Mouse (Mus musculus): Measurements from ENCODE around the gene Ssbp3. TPM values are rescaled to one million over a fixed set of nuclear protein-coding genes. Genes with fewer than 3 reads are reported as not detected.

Ssbp3 gene
- total RNA-seq, 1 experiment: 42.6 TPM

- DNase-seq (ENCODE audit: low read depth, low spot score): no peak
- Histone ChIP-seq H3K9ac (ENCODE audit: insufficient read depth, low read depth, low read length, poor library complexity, severe bottlenecking) (no peak overlapping the region), H3K4me1 (ENCODE audit: control insufficient read depth in 2 of 2, insufficient read depth in 2 of 2, low read length in 2 of 2, poor library complexity in 1 of 2) (peaks cover 0 to 2% of the 10 kb centered on the region in 2 experiments; a peak in 1 of 4 replicates), H3K36me3 (ENCODE audit: control insufficient read depth, insufficient read depth, low read length, poor library complexity, severe bottlenecking) (peaks cover 3% of the 10 kb centered on the region; the same call in 1 of the 2 replicates), H3K27ac (ENCODE audit: insufficient read depth, low read depth, low read length, poor library complexity, severe bottlenecking) (no peak overlapping the region), H3K4me3 (ENCODE audit: insufficient read depth in 1 of 2, low read depth in 1 of 2, low read length in 2 of 2, poor library complexity in 1 of 2, severe bottlenecking in 1 of 2) (no peak overlapping the region), H3K9me3 (ENCODE audit: control insufficient read depth, insufficient read depth, low read depth, low read length) (no peaks in the 10 kb centered on the region)
- in situ Hi-C loops (cut with MboI; ENCODE audit: low sequenced_read_pairs in 2 of 2, unreplicated experiment in 2 of 2): no loop called here
- TF ChIP-seq CHD2 (IDR thresholded peaks at IDR 0.05; ENCODE audit: low read depth, low read length): no peak
Measured at GRCm38 (mm10) chr4:107006229-107006628, 95.7 kb downstream of the Ssbp3 start.

- in situ Hi-C loops (cut with MboI; ENCODE audit: low sequenced_read_pairs in 2 of 2, unreplicated experiment in 2 of 2): no loop called here
- no peak for TF ChIP-seq ZC3H11A (IDR thresholded peaks at IDR 0.05; ENCODE audit: borderline replicate concordance, low read depth, low read length)
- no peak for TF ChIP-seq HCFC1 (IDR thresholded peaks at IDR 0.05; ENCODE audit: borderline replicate concordance, insufficient read depth, low read length)
- no peak for TF ChIP-seq CHD2 (IDR thresholded peaks at IDR 0.05; ENCODE audit: low read depth, low read length)
- no peak for TF ChIP-seq ZNF384 (IDR thresholded peaks at IDR 0.05; ENCODE audit: low read depth, low read length)
- TF ChIP-seq MAFK (IDR thresholded peaks at IDR 0.05; ENCODE audit: insufficient read depth, low read depth, low read length): no peak
- H3K36me3 ChIP-seq (ENCODE audit: control insufficient read depth, insufficient read depth, low read length, poor library complexity, severe bottlenecking): peaks cover 3% of the 10 kb centered on the region; the same call in 1 of the 2 replicates
- H3K9me3 ChIP-seq (ENCODE audit: control insufficient read depth, insufficient read depth, low read depth, low read length): no peaks in the 10 kb centered on the region
- H3K27ac ChIP-seq (ENCODE audit: insufficient read depth, low read depth, low read length, poor library complexity, severe bottlenecking): no peak overlapping the region
- DNase-seq (ENCODE audit: low read depth, low spot score): no peak
- no peak overlapping the region for H3K9ac ChIP-seq (ENCODE audit: insufficient read depth, low read depth, low read length, poor library complexity, severe bottlenecking)
- H3K4me3 ChIP-seq (ENCODE audit: insufficient read depth in 1 of 2, low read depth in 1 of 2, low read length in 2 of 2, poor library complexity in 1 of 2, severe bottlenecking in 1 of 2): no peak overlapping the region
- H3K4me1 ChIP-seq (ENCODE audit: control insufficient read depth in 2 of 2, insufficient read depth in 2 of 2, low read length in 2 of 2, poor library complexity in 1 of 2): peaks cover 0 to 2% of the 10 kb centered on the region in 2 experiments; a peak in 1 of 4 replicates
Measured at GRCm38 (mm10) chr4:107006807-107007206, 96.3 kb downstream of the Ssbp3 start.

- no peak for DNase-seq (ENCODE audit: low read depth, low spot score)
- Histone ChIP-seq H3K27ac (ENCODE audit: insufficient read depth, low read depth, low read length, poor library complexity, severe bottlenecking) (no peak overlapping the region), H3K36me3 (ENCODE audit: control insufficient read depth, insufficient read depth, low read length, poor library complexity, severe bottlenecking) (peaks cover 3% of the 10 kb centered on the region; the same call in 1 of the 2 replicates), H3K9ac (ENCODE audit: insufficient read depth, low read depth, low read length, poor library complexity, severe bottlenecking) (no peak overlapping the region), H3K4me3 (ENCODE audit: insufficient read depth in 1 of 2, low read depth in 1 of 2, low read length in 2 of 2, poor library complexity in 1 of 2, severe bottlenecking in 1 of 2) (no peak overlapping the region), H3K4me1 (ENCODE audit: control insufficient read depth in 2 of 2, insufficient read depth in 2 of 2, low read length in 2 of 2, poor library complexity in 1 of 2) (no peaks in the 10 kb centered on the region), H3K9me3 (ENCODE audit: control insufficient read depth, insufficient read depth, low read depth, low read length) (no peaks in the 10 kb centered on the region)
- in situ Hi-C loops (cut with MboI; ENCODE audit: low sequenced_read_pairs in 2 of 2, unreplicated experiment in 2 of 2): no loop called here
- TF ChIP-seq MAFK (IDR thresholded peaks at IDR 0.05; ENCODE audit: insufficient read depth, low read depth, low read length) (no peak), HCFC1 (IDR thresholded peaks at IDR 0.05; ENCODE audit: borderline replicate concordance, insufficient read depth, low read length) (no peak), ZNF384 (IDR thresholded peaks at IDR 0.05; ENCODE audit: low read depth, low read length) (no peak), ZC3H11A (IDR thresholded peaks at IDR 0.05; ENCODE audit: borderline replicate concordance, low read depth, low read length) (no peak), CHD2 (IDR thresholded peaks at IDR 0.05; ENCODE audit: low read depth, low read length) (no peak)
Measured at GRCm38 (mm10) chr4:107007359-107007758, 96.9 kb downstream of the Ssbp3 start.

- Histone ChIP-seq H3K36me3 (ENCODE audit: control insufficient read depth, insufficient read depth, low read length, poor library complexity, severe bottlenecking) (peaks cover 3% of the 10 kb centered on the region; the same call in 1 of the 2 replicates), H3K4me1 (ENCODE audit: control insufficient read depth in 2 of 2, insufficient read depth in 2 of 2, low read length in 2 of 2, poor library complexity in 1 of 2) (no peaks in the 10 kb centered on the region), H3K4me3 (ENCODE audit: insufficient read depth in 1 of 2, low read depth in 1 of 2, low read length in 2 of 2, poor library complexity in 1 of 2, severe bottlenecking in 1 of 2) (no peak overlapping the region), H3K9ac (ENCODE audit: insufficient read depth, low read depth, low read length, poor library complexity, severe bottlenecking) (no peak overlapping the region), H3K27ac (ENCODE audit: insufficient read depth, low read depth, low read length, poor library complexity, severe bottlenecking) (no peak overlapping the region), H3K9me3 (ENCODE audit: control insufficient read depth, insufficient read depth, low read depth, low read length) (no peaks in the 10 kb centered on the region)
- in situ Hi-C loops (cut with MboI; ENCODE audit: low sequenced_read_pairs in 2 of 2, unreplicated experiment in 2 of 2): no loop called here
- TF ChIP-seq CHD2 (IDR thresholded peaks at IDR 0.05; ENCODE audit: low read depth, low read length): no peak
- no peak for TF ChIP-seq MAFK (IDR thresholded peaks at IDR 0.05; ENCODE audit: insufficient read depth, low read depth, low read length)
- TF ChIP-seq ZNF384 (IDR thresholded peaks at IDR 0.05; ENCODE audit: low read depth, low read length): no peak
- no peak for TF ChIP-seq HCFC1 (IDR thresholded peaks at IDR 0.05; ENCODE audit: borderline replicate concordance, insufficient read depth, low read length)
- TF ChIP-seq ZC3H11A (IDR thresholded peaks at IDR 0.05; ENCODE audit: borderline replicate concordance, low read depth, low read length): no peak
- DNase-seq (ENCODE audit: low read depth, low spot score): no peak
Measured at GRCm38 (mm10) chr4:107008161-107008560, 97.7 kb downstream of the Ssbp3 start.

- H3K36me3 ChIP-seq (ENCODE audit: control insufficient read depth, insufficient read depth, low read length, poor library complexity, severe bottlenecking): peaks cover 3% of the 10 kb centered on the region; the same call in 1 of the 2 replicates
- in situ Hi-C loops (cut with MboI; ENCODE audit: low sequenced_read_pairs in 2 of 2, unreplicated experiment in 2 of 2): no loop called here
- H3K4me3 ChIP-seq (ENCODE audit: insufficient read depth in 1 of 2, low read depth in 1 of 2, low read length in 2 of 2, poor library complexity in 1 of 2, severe bottlenecking in 1 of 2): no peak overlapping the region
Measured at GRCm38 (mm10) chr4:107009548-107009947, 99.0 kb downstream of the Ssbp3 start.

More at GRCm38 (mm10) chr4:107009548-107009947, 99.0 kb downstream of the Ssbp3 start:
- H3K27ac ChIP-seq (ENCODE audit: insufficient read depth, low read depth, low read length, poor library complexity, severe bottlenecking): no peak overlapping the region
- H3K4me1 ChIP-seq (ENCODE audit: control insufficient read depth in 2 of 2, insufficient read depth in 2 of 2, low read length in 2 of 2, poor library complexity in 1 of 2): no peaks in the 10 kb centered on the region
- TF ChIP-seq MAFK (IDR thresholded peaks at IDR 0.05; ENCODE audit: insufficient read depth, low read depth, low read length): no peak
- no peak for TF ChIP-seq HCFC1 (IDR thresholded peaks at IDR 0.05; ENCODE audit: borderline replicate concordance, insufficient read depth, low read length)
- no peaks in the 10 kb centered on the region for H3K9me3 ChIP-seq (ENCODE audit: control insufficient read depth, insufficient read depth, low read depth, low read length)
- no peak overlapping the region for H3K9ac ChIP-seq (ENCODE audit: insufficient read depth, low read depth, low read length, poor library complexity, severe bottlenecking)
- no peak for DNase-seq (ENCODE audit: low read depth, low spot score)

Measured in ES-E14 (cell line).